Mouse (Mus musculus): ENCODE results near the gene Hormad1.

DNA sequence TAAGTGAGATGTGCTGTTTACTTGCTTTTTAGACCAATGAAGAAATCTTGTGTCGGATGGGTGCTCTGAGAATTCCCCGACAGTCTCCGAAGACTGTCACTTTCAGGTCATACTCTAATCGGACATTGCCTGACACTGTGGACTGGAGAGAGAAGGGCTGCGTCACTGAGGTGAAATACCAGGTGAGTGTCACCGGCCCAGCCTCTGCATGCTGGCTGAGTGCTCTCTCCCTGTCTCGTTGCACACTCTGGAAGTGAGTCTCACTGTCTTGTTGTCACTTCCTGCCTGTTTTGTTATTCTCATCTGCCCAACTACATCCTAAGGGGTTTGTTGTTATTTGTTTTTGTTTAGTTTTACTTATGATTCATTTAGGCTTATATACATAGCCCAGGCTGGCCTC lies 16.5 kb upstream of the Hormad1 start:
- TF ChIP-seq ZC3H11A (IDR thresholded peaks at IDR 0.05; ENCODE audit: borderline replicate concordance, low read depth, low read length) (no peak), CHD2 (IDR thresholded peaks at IDR 0.05; ENCODE audit: low read depth, low read length) (no peak), MAFK (IDR thresholded peaks at IDR 0.05; ENCODE audit: insufficient read depth, low read depth, low read length) (no peak)

Data from ES-E14 (cell line).